Mouse (Mus musculus): Measurements from ENCODE around the gene Gm21970. TPM values are rescaled to one million over a fixed set of nuclear protein-coding genes. Genes with fewer than 3 reads are reported as not detected.
A peak's percentile ranks its signal among the peaks of the same experiment; 100 is the strongest.

The Gm21970 gene
- polyA plus RNA-seq, 1 experiment from 2014 or later: not detected

DNA sequence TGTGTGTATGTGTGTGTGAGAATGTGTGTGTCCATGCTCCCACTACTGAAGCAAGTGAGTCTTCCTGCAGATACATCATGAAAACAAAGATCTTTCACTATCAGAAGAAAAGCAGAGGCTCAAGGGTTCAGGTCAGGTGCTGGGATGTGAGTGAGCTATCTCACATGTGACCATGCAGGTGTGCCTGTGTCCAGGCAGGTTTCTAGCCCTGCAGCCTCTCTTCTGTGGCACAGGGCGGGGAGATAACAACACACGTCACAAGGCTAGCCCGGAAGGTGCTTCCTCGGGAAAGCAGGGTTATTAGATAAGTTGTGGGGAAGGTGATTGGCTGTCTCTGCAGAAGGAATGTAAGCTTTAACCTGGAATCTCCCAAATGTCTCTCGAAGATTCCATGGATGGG is 11.4 kb upstream of the Gm21970 start:
- no peak overlapping the region for H3K4me3 ChIP-seq (ENCODE audit: inconsistent target)
- 74% methylated on average over 5 of the region's 5 CpGs for WGBS (ENCODE audit: missing documents)
- peaks cover 34% of the 10 kb centered on the region for H3K36me3 ChIP-seq (ENCODE audit: inconsistent target)
- peaks cover 100% of the 10 kb centered on the region for H3K79me2 ChIP-seq (ENCODE audit: inconsistent target)
- H3K27ac ChIP-seq: no peak overlapping the region

- peaks cover 94% of the 10 kb centered on the region for H3K79me2 ChIP-seq (ENCODE audit: inconsistent target)
- peak overlapping the region; percentile 46 for H3K27ac ChIP-seq
- 94% methylated on average over 4 of the region's 4 CpGs for WGBS (ENCODE audit: missing documents)
- H3K4me3 ChIP-seq (ENCODE audit: inconsistent target): no peak overlapping the region
- peaks cover 38% of the 10 kb centered on the region for H3K36me3 ChIP-seq (ENCODE audit: inconsistent target)
Observed at GRCm38 (mm10) chr16:91381606-91382005, 9.9 kb upstream of the Gm21970 start.

DNA sequence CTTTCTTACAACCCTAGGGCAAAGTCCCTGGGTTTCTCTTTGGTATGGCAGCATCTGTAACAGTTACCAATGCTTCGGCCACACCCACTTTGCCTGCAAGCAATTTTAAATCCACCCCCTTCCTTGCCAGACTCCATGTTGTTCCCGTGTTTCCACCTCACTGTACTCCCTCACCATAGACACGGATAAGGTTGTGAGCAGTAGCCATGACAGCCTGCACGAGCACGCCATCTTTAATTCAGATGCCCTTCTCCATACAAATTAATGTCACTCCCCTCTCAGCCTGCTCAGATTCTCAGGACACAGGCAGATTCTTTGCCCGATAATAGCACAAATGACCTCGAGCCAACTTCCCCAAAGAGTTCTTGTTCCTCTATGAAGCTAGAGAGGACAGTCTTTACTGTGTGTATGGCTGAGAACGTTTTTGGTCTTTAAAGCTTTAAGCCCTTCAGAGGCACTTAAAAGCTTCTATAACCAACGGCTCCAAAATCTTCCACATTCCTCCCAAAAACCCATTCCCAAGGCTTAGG is 9.2 kb upstream of the Gm21970 start:
- Histone ChIP-seq H3K4me3 (ENCODE audit: inconsistent target) (no peak overlapping the region), H3K36me3 (ENCODE audit: inconsistent target) (peaks cover 41% of the 10 kb centered on the region), H3K79me2 (ENCODE audit: inconsistent target) (peaks cover 94% of the 10 kb centered on the region), H3K27ac (peak overlapping the region; percentile 46)
- 42% methylated on average over 9 of the region's 9 CpGs for WGBS (ENCODE audit: missing documents)

DNA sequence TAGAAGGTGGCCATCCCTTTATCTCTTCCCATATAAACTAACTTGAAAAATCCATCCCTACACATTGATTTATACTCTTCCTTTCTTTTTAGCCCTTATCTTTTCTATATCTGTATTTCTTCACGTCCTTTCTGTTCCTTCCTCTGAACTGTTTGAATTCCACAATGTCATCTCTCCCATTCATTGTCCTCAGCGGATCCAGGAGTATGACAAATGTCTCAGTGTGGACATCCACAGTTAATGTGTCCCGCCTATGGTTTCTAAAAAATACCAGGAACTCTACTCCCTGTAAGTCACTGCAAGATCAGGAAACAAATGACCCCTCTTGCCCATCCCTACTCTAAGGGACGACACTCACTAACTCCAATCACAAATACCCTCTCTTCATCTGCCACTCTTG is 7.3 kb upstream of the Gm21970 start:
- H3K79me2 ChIP-seq (ENCODE audit: inconsistent target): peaks cover 91% of the 10 kb centered on the region
- H3K27ac ChIP-seq: no peak overlapping the region
- WGBS (ENCODE audit: missing documents): 85% methylated on average over 4 of the region's 4 CpGs
- no peak overlapping the region for H3K4me3 ChIP-seq (ENCODE audit: inconsistent target)
- H3K36me3 ChIP-seq (ENCODE audit: inconsistent target): peaks cover 57% of the 10 kb centered on the region

DNA sequence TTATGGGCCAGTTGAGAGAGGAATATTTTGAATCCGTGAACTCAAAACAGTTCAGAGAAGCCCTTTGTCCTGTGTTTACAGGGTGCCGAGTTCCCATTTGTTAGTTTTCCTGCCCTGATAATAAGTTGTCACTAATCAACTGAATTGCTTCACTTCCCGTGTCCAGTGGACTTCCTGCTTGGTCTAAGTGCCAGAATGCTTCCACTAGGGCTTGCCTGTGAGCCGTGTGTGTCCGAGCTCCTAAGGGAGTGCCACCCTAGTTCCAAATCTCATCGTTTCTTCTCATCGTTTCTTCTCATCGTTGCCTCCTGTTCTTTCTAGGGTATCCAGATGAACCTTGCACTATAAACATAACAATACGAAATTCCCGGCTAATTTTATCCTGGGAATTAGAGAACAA is 5.9 kb upstream of the Gm21970 start:
- Histone ChIP-seq H3K79me2 (ENCODE audit: inconsistent target) (peaks cover 83% of the 10 kb centered on the region), H3K27ac (peak overlapping the region; percentile 72), H3K36me3 (ENCODE audit: inconsistent target) (peaks cover 68% of the 10 kb centered on the region), H3K4me3 (ENCODE audit: inconsistent target) (no peak overlapping the region)
- 68% methylated on average over 10 of the region's 10 CpGs for WGBS (ENCODE audit: missing documents)

GRCm38 (mm10) chr16:91386419-91387120 is 5.0 kb upstream of the Gm21970 start:
- peaks cover 76% of the 10 kb centered on the region for H3K36me3 ChIP-seq (ENCODE audit: inconsistent target)
- H3K27ac ChIP-seq: peak overlapping the region; percentile 72
- 78% methylated on average over 10 of the region's 10 CpGs for WGBS (ENCODE audit: missing documents)
- peaks cover 78% of the 10 kb centered on the region for H3K79me2 ChIP-seq (ENCODE audit: inconsistent target)
- no peak overlapping the region for H3K4me3 ChIP-seq (ENCODE audit: inconsistent target)

DNA sequence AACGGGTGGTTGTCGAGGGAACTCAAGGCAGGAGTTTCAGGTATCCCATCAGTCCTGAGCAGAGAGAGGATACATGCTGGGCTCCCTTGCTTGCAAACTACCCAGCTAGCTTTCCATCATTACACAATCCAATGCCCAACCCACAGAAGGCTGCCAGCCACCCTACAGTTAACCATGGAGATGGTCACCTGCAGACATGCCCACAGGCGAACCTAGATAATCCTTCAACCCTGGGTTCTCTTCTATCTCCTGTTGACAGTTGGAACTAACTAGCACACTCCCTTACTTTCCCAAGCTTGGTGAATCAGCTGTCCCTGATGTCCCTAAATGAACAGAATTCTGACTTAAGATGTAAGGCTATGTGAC is 4.4 kb upstream of the Gm21970 start:
- H3K36me3 ChIP-seq (ENCODE audit: inconsistent target): peaks cover 82% of the 10 kb centered on the region
- H3K4me3 ChIP-seq (ENCODE audit: inconsistent target): no peak overlapping the region
- WGBS (ENCODE audit: missing documents): 48% methylated on average over 3 of the region's 3 CpGs
- peaks cover 76% of the 10 kb centered on the region for H3K79me2 ChIP-seq (ENCODE audit: inconsistent target)
- peak overlapping the region; percentile 72 for H3K27ac ChIP-seq

GRCm38 (mm10) chr16:91390100-91390499 is 1.4 kb upstream of the Gm21970 start:
- Histone ChIP-seq H3K79me2 (ENCODE audit: inconsistent target) (peaks cover 64% of the 10 kb centered on the region), H3K4me3 (ENCODE audit: inconsistent target) (no peak overlapping the region), H3K27ac (no peak overlapping the region), H3K36me3 (ENCODE audit: inconsistent target) (peaks cover 88% of the 10 kb centered on the region)
- WGBS (ENCODE audit: missing documents): 88% methylated on average over 2 of the region's 4 CpGs

DNA sequence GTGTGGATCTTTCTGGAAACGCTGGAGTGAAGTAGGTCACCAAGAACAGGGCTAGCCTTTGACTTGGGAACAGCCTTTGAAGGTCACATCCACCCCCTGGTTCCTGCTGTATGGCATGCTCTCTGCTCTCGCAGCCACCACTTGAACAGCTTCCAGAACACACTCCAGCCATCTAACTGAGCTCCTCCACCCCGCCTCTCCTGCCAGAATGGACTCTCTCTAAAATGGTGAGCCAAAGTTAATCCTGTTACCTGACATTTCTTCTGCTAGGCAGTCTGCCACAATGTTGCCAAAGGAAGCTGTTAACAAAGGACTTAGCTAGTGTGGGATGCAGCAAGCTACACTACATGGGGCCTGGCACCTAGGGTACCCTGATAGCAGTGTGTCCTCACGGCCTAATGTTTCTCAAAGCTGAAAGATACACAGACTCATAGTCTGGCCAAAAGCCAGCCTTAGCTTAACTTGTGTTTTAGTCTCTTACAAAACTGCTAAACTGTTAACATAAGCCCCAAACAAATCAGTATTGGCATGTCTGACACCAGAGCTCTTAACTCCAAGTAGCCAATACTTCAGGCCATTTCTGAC is 3.4 kb downstream of the Gm21970 start:
- Histone ChIP-seq H3K27ac (no peak overlapping the region), H3K4me3 (ENCODE audit: inconsistent target) (no peak overlapping the region), H3K36me3 (ENCODE audit: inconsistent target) (peaks cover 63% of the 10 kb centered on the region), H3K79me2 (ENCODE audit: inconsistent target) (peaks cover 39% of the 10 kb centered on the region; the same call in 1 of the 2 replicates)
- WGBS (ENCODE audit: missing documents): 89% methylated on average over 4 of the region's 4 CpGs

- 96% methylated on average over 8 of the region's 8 CpGs for WGBS (ENCODE audit: missing documents)
- H3K4me3 ChIP-seq (ENCODE audit: inconsistent target): no peak overlapping the region
- peaks cover 66% of the 10 kb centered on the region for H3K36me3 ChIP-seq (ENCODE audit: inconsistent target)
- H3K27ac ChIP-seq: no peak overlapping the region
- H3K79me2 ChIP-seq (ENCODE audit: inconsistent target): peaks cover 48% of the 10 kb centered on the region; the same call in 1 of the 2 replicates
Observed at GRCm38 (mm10) chr16:91395633-91396392, 4.3 kb downstream of the Gm21970 start.

DNA sequence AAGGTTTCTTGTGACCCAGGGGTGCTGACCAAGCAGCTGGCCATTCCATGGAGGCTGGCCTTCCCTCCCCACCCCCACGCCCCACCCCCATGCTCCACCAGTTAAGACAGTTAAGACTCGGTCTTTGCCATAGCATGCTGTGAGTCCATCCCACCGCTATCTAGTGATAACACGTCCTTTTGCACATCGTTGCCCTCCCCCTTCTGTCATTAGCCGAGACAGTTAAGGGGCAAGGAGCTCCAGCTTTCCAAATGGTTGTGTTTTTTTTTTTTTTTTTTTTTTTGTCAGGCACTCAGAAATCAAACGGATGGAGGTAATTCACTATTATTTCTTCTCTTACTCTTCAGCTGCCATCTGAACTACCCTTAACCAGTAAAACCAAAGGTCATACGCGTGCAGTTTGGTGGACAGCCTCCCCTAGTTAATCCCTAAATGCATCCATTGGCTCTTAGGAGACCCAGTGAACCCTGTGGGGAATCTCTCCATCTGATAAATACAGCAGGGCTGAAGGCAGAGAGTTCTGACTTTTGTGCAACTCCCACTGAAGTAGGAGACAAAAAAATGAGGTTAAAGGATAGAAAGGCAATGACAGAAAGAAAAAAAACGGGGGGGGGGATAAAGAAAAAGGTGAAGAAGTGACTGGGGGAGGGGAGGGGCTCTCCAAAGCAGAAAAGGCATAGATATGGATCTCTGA is 5.5 kb downstream of the Gm21970 start:
- Histone ChIP-seq H3K36me3 (ENCODE audit: inconsistent target) (peaks cover 66% of the 10 kb centered on the region), H3K27ac (peak overlapping the region; percentile 92), H3K4me3 (ENCODE audit: inconsistent target) (no peak overlapping the region), H3K79me2 (ENCODE audit: inconsistent target) (peaks cover 49% of the 10 kb centered on the region; the same call in 1 of the 2 replicates)
- WGBS (ENCODE audit: missing documents): 93% methylated on average over 7 of the region's 10 CpGs

GRCm38 (mm10) chr16:91398030-91398429 is 6.5 kb downstream of the Gm21970 start:
- 32% methylated on average over 12 of the region's 12 CpGs for WGBS (ENCODE audit: missing documents)
- Histone ChIP-seq H3K79me2 (ENCODE audit: inconsistent target) (peaks cover 50% of the 10 kb centered on the region; the same call in 1 of the 2 replicates), H3K4me3 (ENCODE audit: inconsistent target) (no peak overlapping the region), H3K27ac (peak overlapping the region; percentile 92), H3K36me3 (ENCODE audit: inconsistent target) (peaks cover 64% of the 10 kb centered on the region)

GRCm38 (mm10) chr16:91398944-91399343 is 7.4 kb downstream of the Gm21970 start:
- Histone ChIP-seq H3K27ac (peak overlapping the region; percentile 92), H3K4me3 (ENCODE audit: inconsistent target) (no peak overlapping the region), H3K36me3 (ENCODE audit: inconsistent target) (peaks cover 63% of the 10 kb centered on the region), H3K79me2 (ENCODE audit: inconsistent target) (peaks cover 51% of the 10 kb centered on the region)
- WGBS (ENCODE audit: missing documents): 69% methylated on average over 7 of the region's 7 CpGs

GRCm38 (mm10) chr16:91401569-91402165 is 10.1 kb downstream of the Gm21970 start:
- 89% methylated on average over 6 of the region's 6 CpGs for WGBS (ENCODE audit: missing documents)
- peaks cover 71% of the 10 kb centered on the region for H3K79me2 ChIP-seq (ENCODE audit: inconsistent target)
- H3K27ac ChIP-seq: no peak overlapping the region
- no peak overlapping the region for H3K4me3 ChIP-seq (ENCODE audit: inconsistent target)
- peaks cover 50% of the 10 kb centered on the region for H3K36me3 ChIP-seq (ENCODE audit: inconsistent target)
